Mouse (Mus musculus) midbrain, postnatal 0 days (tissue): ENCODE measurements around the gene Krt84. TPM values are rescaled to one million over a fixed set of nuclear protein-coding genes. Genes with fewer than 3 reads are reported as not detected.

Experiments used
- ATAC-seq: fragments of 200-750 bp; cut with Nextera tagmentation; 2 replicates; pipeline ENCODE4 v1.8.0; 2017; ENCODE audit warnings: moderate number of reproducible peaks, mild to moderate bottlenecking, moderate TSS enrichment, moderate library complexity; ENCODE audit not compliant: low FRiP score
- DNase-seq: peaks from one replicate; pipeline ENCODE4 v3.0.0-alpha.2; 2015; ENCODE audit warnings: low spot score
- H3K27ac ChIP-seq: fragments of 300-500 bp; sonication (generic); 2 replicates; pipeline ENCODE4 v1.5.1; 2014; ENCODE audit warnings: low read depth, mild to moderate bottlenecking, low read length, mixed read lengths
- H3K27me3 ChIP-seq: fragments of 300-500 bp; sonication (generic); 2 replicates; pipeline ENCODE4 v1.6.1; 2014; ENCODE audit warnings: low read length, control low read depth, mixed read lengths; ENCODE audit not compliant: insufficient read depth
- H3K36me3 ChIP-seq: fragments of 300-500 bp; sonication (generic); 2 replicates; pipeline ENCODE4 v1.6.1; 2014; ENCODE audit warnings: low read length, control low read depth, mixed read lengths; ENCODE audit not compliant: insufficient read depth
- H3K4me1 ChIP-seq: fragments of 300-500 bp; sonication (generic); 2 replicates; pipeline ENCODE4 v1.6.1; 2014; ENCODE audit warnings: mild to moderate bottlenecking, control low read depth, antibody characterized with exemption, low read length, mixed read lengths; ENCODE audit not compliant: insufficient read depth
- H3K4me2 ChIP-seq: fragments of 300-500 bp; sonication (generic); 2 replicates; pipeline ENCODE4 v1.6.1; 2014; ENCODE audit warnings: low read depth, mild to moderate bottlenecking, low read length, mixed read lengths; ENCODE audit not compliant: poor library complexity, severe bottlenecking
- H3K4me3 ChIP-seq: fragments of 300-500 bp; sonication (generic); 2 replicates; pipeline ENCODE4 v1.5.1; 2014; ENCODE audit warnings: low read depth, mild to moderate bottlenecking, low read length, moderate library complexity
- H3K9ac ChIP-seq: fragments of 300-500 bp; sonication (generic); replicated peaks from 2 replicates; pipeline ENCODE4 v1.6.1; 2014; ENCODE audit warnings: mild to moderate bottlenecking, low read length, moderate library complexity, mixed read lengths; ENCODE audit not compliant: poor library complexity, severe bottlenecking
- H3K9me3 ChIP-seq: fragments of 300-500 bp; sonication (generic); 2 replicates; pipeline ENCODE4 v1.6.1; 2016; ENCODE audit warnings: low read length, control low read depth
- CTCF ChIP-seq: IDR thresholded peaks from 2 replicates; pipeline ENCODE4 v1.5.1; 2016; ENCODE audit warnings: antibody characterized with exemption, mild to moderate bottlenecking
- WGBS: fragments of 180-500 bp; shearing (Covaris S2); extraction: QIAGEN DNeasy Blood & Tissue Kit; methylation state at CpG from one replicate; pipeline ENCODE4 v1.1.7; 2014; 5-methylcytosine and 5-hydroxymethylcytosine counted together
- polyA plus RNA-seq: library from polyadenylated mRNA; unstranded; fragments of >200 nt; fragmentation: Nextera tagmentation; extraction: Ambion mirVana; gene quantifications from 2 replicates; pipeline ENCODE4 v1.2.1, GENCODE M21; 2015
- total RNA-seq: library from RNA; depleted of rRNA; stranded (reverse); fragments of >200 nt; gene quantifications from 2 replicates; pipeline ENCODE4 v1.2.3, GENCODE M21; 2014

Krt84 gene
- total and polyA plus RNA-seq, 2 experiments from 2014 or later, result not detected

DNA sequence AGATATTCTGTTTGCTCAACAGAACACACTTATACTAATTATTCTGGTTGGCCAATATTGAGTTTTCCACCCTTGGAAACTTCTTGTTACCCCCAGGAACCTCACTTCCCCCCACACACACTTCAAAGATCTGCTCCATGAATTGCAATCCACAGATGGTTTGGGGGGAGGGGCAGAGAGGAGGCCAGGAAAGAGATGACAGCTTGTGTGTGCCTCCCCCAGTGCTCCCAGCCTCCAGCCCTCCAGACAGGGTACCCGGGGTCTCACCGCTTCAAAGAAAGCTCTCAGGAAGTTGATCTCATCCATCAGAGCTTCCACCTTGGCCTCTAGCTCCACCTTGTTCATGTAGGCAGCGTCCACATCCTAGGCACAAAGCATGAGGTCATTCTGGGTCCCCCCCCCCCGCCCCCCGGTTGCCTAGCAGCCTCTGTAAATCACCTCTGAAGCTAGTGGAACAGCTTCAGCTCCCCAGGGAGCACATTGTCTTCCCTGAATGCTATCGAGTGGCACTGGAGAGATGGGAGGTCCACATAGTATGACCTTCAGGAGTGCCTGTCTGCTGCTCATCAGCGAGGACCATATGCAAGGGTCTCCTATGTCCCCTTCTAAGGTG is 25.5 kb upstream of the Krt84 start:
- no peak overlapping the region for H3K27ac ChIP-seq
- WGBS, result 7% methylated on average over 7 of the region's 7 CpGs
- no peaks in the 10 kb centered on the region for H3K9me3 ChIP-seq
- H3K4me1 ChIP-seq, result no peaks in the 10 kb centered on the region
- no peak for TF ChIP-seq CTCF
- H3K36me3 ChIP-seq, result no peaks in the 10 kb centered on the region
- no peaks in the 10 kb centered on the region for H3K27me3 ChIP-seq
- DNase-seq (no peak), ATAC-seq (no peak)
- H3K4me2 ChIP-seq, result no peak overlapping the region
- no peak overlapping the region for H3K4me3 ChIP-seq
- no peak overlapping the region for H3K9ac ChIP-seq

DNA sequence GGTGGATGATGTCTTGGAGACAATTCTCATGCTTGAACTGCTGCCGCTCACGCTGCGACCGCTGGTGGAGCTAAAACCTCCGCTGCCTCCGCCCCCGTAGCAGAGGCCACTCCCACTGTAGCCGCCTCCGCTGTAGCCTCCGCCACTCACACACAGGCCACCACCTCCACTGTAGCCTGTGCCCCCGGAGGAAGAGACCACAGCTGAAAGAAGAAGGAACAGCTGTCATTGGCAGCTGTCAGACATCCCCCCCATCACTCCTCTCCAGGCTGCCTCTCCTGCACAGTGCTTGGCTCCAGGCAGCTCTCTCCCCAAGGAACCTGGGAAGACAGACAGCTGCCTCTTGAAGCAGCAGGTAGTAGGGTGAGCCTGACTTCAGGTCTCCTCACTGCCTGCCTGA is 20.5 kb upstream of the Krt84 start:
- Histone ChIP-seq H3K36me3 (no peaks in the 10 kb centered on the region), H3K4me2 (peak overlapping the region; percentile 39), H3K4me1 (no peaks in the 10 kb centered on the region), H3K4me3 (peak overlapping the region; percentile 16; the same call in 1 of the 2 replicates), H3K9me3 (no peaks in the 10 kb centered on the region), H3K9ac (peak overlapping the region; percentile 24; the same call in 1 of the 2 replicates), H3K27me3 (0 out of 2 replicates have a peak, but pooled peaks cover 5% of the 10 kb centered on the region), H3K27ac (no peak overlapping the region)
- peak; percentile 66; the same call in 1 of the 2 replicates for ATAC-seq
- DNase-seq, result peak; percentile 51
- TF ChIP-seq CTCF, result no peak
- 2% methylated on average over 10 of the region's 11 CpGs for whole genome bisulfite sequencing

DNA sequence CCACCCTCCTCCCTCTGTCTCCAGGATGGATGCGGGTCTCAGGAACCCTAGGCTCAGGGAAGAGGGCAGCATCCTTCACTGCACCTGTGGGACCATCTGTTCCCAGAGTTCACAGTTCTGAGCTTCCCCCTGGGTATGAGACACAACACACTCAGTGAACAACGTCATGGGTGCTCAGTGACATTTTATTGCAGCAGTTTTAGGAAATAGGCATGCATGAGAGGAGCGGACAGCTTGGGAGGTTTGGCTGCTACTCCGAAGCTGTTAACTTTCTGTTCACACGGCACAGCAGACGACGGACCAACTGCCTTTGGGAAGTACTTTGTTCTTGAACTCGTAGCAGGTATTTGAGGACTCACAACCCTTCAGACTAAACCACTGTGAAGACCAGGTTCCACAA is 19.6 kb upstream of the Krt84 start:
- Histone ChIP-seq H3K4me3 (no peak overlapping the region), H3K27ac (no peak overlapping the region), H3K4me2 (no peak overlapping the region), H3K4me1 (no peaks in the 10 kb centered on the region), H3K9ac (no peak overlapping the region), H3K36me3 (no peaks in the 10 kb centered on the region), H3K9me3 (no peaks in the 10 kb centered on the region), H3K27me3 (0 out of 2 replicates have a peak, but pooled peaks cover 5% of the 10 kb centered on the region)
- no peak for TF ChIP-seq CTCF
- DNase-seq, result no peak
- no peak for ATAC-seq
- 88% methylated on average over 8 of the region's 8 CpGs for WGBS

DNA sequence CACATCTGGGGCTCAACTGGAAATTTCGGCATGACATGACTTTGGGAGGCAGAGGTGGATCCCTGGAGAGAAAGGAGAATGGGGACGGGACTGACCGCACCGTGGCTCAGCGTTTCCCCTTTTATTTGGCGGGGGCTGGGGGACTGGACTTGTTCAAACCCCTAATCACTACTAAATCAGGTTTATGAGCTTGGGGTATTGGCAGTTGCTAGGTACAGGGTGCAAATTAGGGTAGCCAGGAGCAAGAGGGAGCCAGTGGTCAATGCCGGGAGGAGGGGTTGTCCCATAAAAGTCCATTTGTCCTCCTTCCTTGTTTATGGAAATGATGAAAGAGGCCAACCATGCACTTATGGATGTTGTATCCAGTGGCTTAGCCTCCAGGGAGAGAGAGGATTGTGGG is 17.9 kb upstream of the Krt84 start, which contains the start of gene Krt82:
Krt82 (minus strand) TSS at position 101 of the 400 bp plus-strand sequence.
- H3K9ac ChIP-seq, result no peak within 1 kb of the TSS
- 0 out of 2 replicates have a peak, but pooled peaks cover 5% of the 10 kb centered on the region for H3K27me3 ChIP-seq
- no peak within 1 kb of the TSS for H3K4me2 ChIP-seq
- no peaks in the 10 kb centered on the region for H3K4me1 ChIP-seq
- no peak for ATAC-seq
- no peak within 1 kb of the TSS for H3K27ac ChIP-seq
- no peaks in the 10 kb centered on the region for H3K9me3 ChIP-seq
- TF ChIP-seq CTCF, result no peak
- 83% methylated on average over 7 of the region's 7 CpGs for WGBS
- no peak within 1 kb of the TSS for H3K4me3 ChIP-seq
- H3K36me3 ChIP-seq, result no peaks in the 10 kb centered on the region
- DNase-seq, result no peak

DNA sequence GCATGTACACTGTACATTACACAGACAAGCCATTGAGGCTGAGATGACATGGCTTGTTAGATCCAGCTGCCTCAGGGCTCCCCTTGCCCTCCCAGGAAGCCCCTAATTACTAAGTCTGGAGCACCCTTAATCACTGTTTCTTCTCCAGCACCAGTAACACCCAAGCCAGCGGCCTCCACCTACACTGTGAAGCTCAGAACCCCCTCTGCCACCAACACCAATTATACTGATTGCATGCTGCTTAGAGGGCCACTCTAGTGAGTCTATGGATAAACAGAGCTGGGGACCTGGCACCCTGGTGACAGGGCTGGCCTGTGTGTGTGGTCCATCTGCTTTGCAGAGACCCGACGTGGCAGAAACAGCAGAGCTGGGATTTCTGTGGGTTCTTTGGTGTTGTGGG is 11.9 kb upstream of the Krt84 start:
- Histone ChIP-seq H3K4me1 (no peaks in the 10 kb centered on the region), H3K4me2 (no peak overlapping the region), H3K36me3 (no peaks in the 10 kb centered on the region), H3K9ac (no peak overlapping the region), H3K27me3 (no peaks in the 10 kb centered on the region), H3K9me3 (no peaks in the 10 kb centered on the region), H3K4me3 (no peak overlapping the region), H3K27ac (no peak overlapping the region)
- 69% methylated on average over 3 of the region's 3 CpGs for WGBS
- ATAC-seq (no peak), DNase-seq (no peak)
- no peak for TF ChIP-seq CTCF

DNA sequence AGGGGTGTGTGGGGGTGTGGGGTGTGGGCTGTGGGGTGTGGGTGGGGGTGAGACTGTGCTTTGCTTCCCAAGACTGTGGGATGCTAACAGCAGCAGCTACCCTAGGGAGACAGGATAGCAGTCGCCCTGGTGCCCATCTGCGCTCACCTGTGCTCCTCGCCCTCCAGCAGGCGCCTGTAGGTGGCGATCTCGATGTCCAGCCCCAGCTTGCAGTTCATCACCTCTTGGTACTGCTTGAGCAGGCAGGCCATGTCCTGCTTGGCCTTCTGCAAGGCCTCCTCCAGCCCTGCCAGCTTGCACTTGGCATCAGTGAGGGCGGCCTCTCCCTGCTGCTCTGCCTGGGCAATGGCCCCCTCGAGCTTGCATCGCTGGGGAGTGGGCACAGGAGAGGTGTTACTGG is 9.9 kb upstream of the Krt84 start:
- no peak overlapping the region for H3K9ac ChIP-seq
- no peak overlapping the region for H3K4me2 ChIP-seq
- no peaks in the 10 kb centered on the region for H3K4me1 ChIP-seq
- no peaks in the 10 kb centered on the region for H3K27me3 ChIP-seq
- no peak overlapping the region for H3K4me3 ChIP-seq
- WGBS, result 58% methylated on average over 9 of the region's 9 CpGs
- no peak for DNase-seq
- no peak for ATAC-seq
- H3K9me3 ChIP-seq, result no peaks in the 10 kb centered on the region
- H3K27ac ChIP-seq, result no peak overlapping the region
- no peaks in the 10 kb centered on the region for H3K36me3 ChIP-seq
- 0 out of 2 replicates have a peak, but pooled peaks have one; percentile 3 for TF ChIP-seq CTCF
